Mouse (Mus musculus) megakaryocyte progenitor cell, adult 5-6 weeks (primary cell): ENCODE measurements around the gene Gm49673. TPM values are rescaled to one million over a fixed set of nuclear protein-coding genes. Genes with fewer than 3 reads are reported as not detected.
"Not testable (repeated sequence)": the region's sequence is repeated elsewhere in the genome, so short reads cannot be mapped to it uniquely, and the experiment has no call there.

ENCODE experiments used
- ATAC-seq: replicated peaks from 2 replicates; pipeline ENCODE4 v1.8.0; 2016; ENCODE audit warnings: mild to moderate bottlenecking, moderate TSS enrichment, inconsistent platforms; ENCODE audit not compliant: poor library complexity
- total RNA-seq, 2 experiments: library from RNA; stranded (forward) in 1 of 2; stranded (reverse) in 1 of 2; fragments of 157-497, 149-512 nt in 1 of 2; fragments of 200-1000 nt in 1 of 2; gene quantifications; 2 replicates each; pipeline versions ENCODE4 v1.2.3 to v1.2.4; 2015 to 2017

Gene Gm49673
- total RNA-seq (2015) (not detected in 2 replicates), total RNA-seq (2017) (not detected in 2 replicates)

GRCm38 (mm10) chr17:8147439-8148316 lies at the start of gene Gm49673, which contains the start of gene Rnaset2a:
TSS of gene Gm49673 (minus strand) at chr17:8147788.
TSS of gene Rnaset2a (minus strand) at chr17:8148097.
- peak; percentile 96 for ATAC-seq

- peak; percentile 62 for ATAC-seq
Observed at GRCm38 (mm10) chr17:8195685-8196376, 48.2 kb upstream of the Gm49673 start.

GRCm38 (mm10) chr17:8193678-8194077 lies 46.1 kb upstream of the Gm49673 start:
- ATAC-seq: no peak

GRCm38 (mm10) chr17:8184217-8184616 lies 36.6 kb upstream of the Gm49673 start:
- ATAC-seq: no peak

- ATAC-seq: no peak
Observed at GRCm38 (mm10) chr17:8183815-8184214, 36.2 kb upstream of the Gm49673 start.

GRCm38 (mm10) chr17:8177090-8177489 lies 29.5 kb upstream of the Gm49673 start:
- ATAC-seq: no peak

GRCm38 (mm10) chr17:8171081-8171480 lies 23.5 kb upstream of the Gm49673 start:
- no peak for ATAC-seq

GRCm38 (mm10) chr17:8170331-8170730 lies 22.7 kb upstream of the Gm49673 start:
- ATAC-seq: peak; percentile 24; the same call in 1 of the 2 replicates

- not testable (repeated sequence) for ATAC-seq
Observed at GRCm38 (mm10) chr17:8167436-8167835, 19.8 kb upstream of the Gm49673 start.

GRCm38 (mm10) chr17:8166454-8166853 lies 18.9 kb upstream of the Gm49673 start:
- not testable (repeated sequence) for ATAC-seq

- not testable (repeated sequence) for ATAC-seq
Observed at GRCm38 (mm10) chr17:8165977-8166376, 18.4 kb upstream of the Gm49673 start.

GRCm38 (mm10) chr17:8165608-8165945 lies 18.0 kb upstream of the Gm49673 start:
- ATAC-seq: peak; percentile 5; the same call in 1 of the 2 replicates

GRCm38 (mm10) chr17:8164701-8165607 lies 17.4 kb upstream of the Gm49673 start, which contains the start of gene Fgfr1op:
TSS of gene Fgfr1op (plus strand) at chr17:8165501.
- ATAC-seq: peak; percentile 83

- ATAC-seq: not testable (repeated sequence)
Observed at GRCm38 (mm10) chr17:8160969-8161368, 13.4 kb upstream of the Gm49673 start.

- peak; percentile 82 for ATAC-seq
Observed at GRCm38 (mm10) chr17:8158627-8159026, 11.0 kb upstream of the Gm49673 start.

GRCm38 (mm10) chr17:8155982-8156381 lies 8.4 kb upstream of the Gm49673 start:
- ATAC-seq: not testable (repeated sequence)

GRCm38 (mm10) chr17:8155010-8155409 lies 7.4 kb upstream of the Gm49673 start:
- not testable (repeated sequence) for ATAC-seq

GRCm38 (mm10) chr17:8146931-8147330 lies 657 bp downstream of the Gm49673 start:
- ATAC-seq: not testable (repeated sequence)

- ATAC-seq: not testable (repeated sequence)
Observed at GRCm38 (mm10) chr17:8143802-8144673, 3.5 kb downstream of the Gm49673 start.

GRCm38 (mm10) chr17:8140210-8140609 lies 7.4 kb downstream of the Gm49673 start:
- ATAC-seq: peak; percentile 89
